Mouse (Mus musculus): Measurements from ENCODE around the gene Tob2. TPM values are rescaled to one million over a fixed set of nuclear protein-coding genes. Genes with fewer than 3 reads are reported as not detected.

The Tob2 gene
- total and polyA plus RNA-seq, 2 experiments from 2014 or later: 18.2 to 19.2 TPM

GRCm38 (mm10) chr15:81839634-81840033 is 19.0 kb downstream of the Tob2 start:
- no peaks in the 10 kb centered on the region for H3K36me3 ChIP-seq (replicated peaks; ENCODE audit: control insufficient read depth, insufficient read depth, low read length)
- no peaks in the 10 kb centered on the region for H3K27me3 ChIP-seq (ENCODE audit: control insufficient read depth, insufficient read depth, low read length)
- DNase-seq (ENCODE audit: low spot score) (peak; percentile 98), ATAC-seq (ENCODE audit: insufficient read depth, low read depth) (peak; percentile 88)
- 18% methylated on average over 5 of the region's 5 CpGs for WGBS
- no peak overlapping the region for H3K4me2 ChIP-seq (ENCODE audit: low read depth, low read length)
- peak overlapping the region; percentile 99 for H3K27ac ChIP-seq (ENCODE audit: low read depth)
- peaks cover 43% of the 10 kb centered on the region for H3K4me1 ChIP-seq (ENCODE audit: control insufficient read depth, insufficient read depth)
- peak; percentile 99 for TF ChIP-seq EP300 (IDR thresholded peaks at IDR 0.05; ENCODE audit: low read depth)
- TF ChIP-seq CTCF (IDR thresholded peaks at IDR 0.05; ENCODE audit: low read depth): no peak
- peak overlapping the region; percentile 38; the same call in 1 of the 2 replicates for H3K9ac ChIP-seq (replicated peaks; ENCODE audit: low read depth, low read length)
- no peaks in the 10 kb centered on the region for H3K9me3 ChIP-seq (replicated peaks; ENCODE audit: control insufficient read depth, low read length)
- no peak overlapping the region for H3K4me3 ChIP-seq (ENCODE audit: low read depth, low read length)

GRCm38 (mm10) chr15:81838554-81839235 is 19.9 kb downstream of the Tob2 start:
- H3K27me3 ChIP-seq (ENCODE audit: control insufficient read depth, insufficient read depth, low read length): no peaks in the 10 kb centered on the region
- peak overlapping the region; percentile 18 for H3K9ac ChIP-seq (replicated peaks; ENCODE audit: low read depth, low read length)
- WGBS: 42% methylated on average over 14 of the region's 14 CpGs
- H3K4me2 ChIP-seq (ENCODE audit: low read depth, low read length): no peak overlapping the region
- DNase-seq (ENCODE audit: low spot score) (peak; percentile 57), ATAC-seq (ENCODE audit: insufficient read depth, low read depth) (peak; percentile 1; the same call in 1 of the 2 replicates)
- H3K27ac ChIP-seq (ENCODE audit: low read depth): peak overlapping the region; percentile 99
- no peaks in the 10 kb centered on the region for H3K9me3 ChIP-seq (replicated peaks; ENCODE audit: control insufficient read depth, low read length)
- H3K4me1 ChIP-seq (ENCODE audit: control insufficient read depth, insufficient read depth): peaks cover 44% of the 10 kb centered on the region
- no peak for TF ChIP-seq CTCF (IDR thresholded peaks at IDR 0.05; ENCODE audit: low read depth)
- 0 out of 2 replicates have a peak, but pooled peaks have one; percentile 58 for TF ChIP-seq EP300 (IDR thresholded peaks at IDR 0.05; ENCODE audit: low read depth)
- H3K4me3 ChIP-seq (ENCODE audit: low read depth, low read length): no peak overlapping the region
- no peaks in the 10 kb centered on the region for H3K36me3 ChIP-seq (replicated peaks; ENCODE audit: control insufficient read depth, insufficient read depth, low read length)

- Histone ChIP-seq H3K4me3 (ENCODE audit: low read depth, low read length) (0 out of 2 replicates have a peak overlapping the region, but pooled peaks have one; percentile 26), H3K27me3 (ENCODE audit: control insufficient read depth, insufficient read depth, low read length) (no peaks in the 10 kb centered on the region), H3K27ac (ENCODE audit: low read depth) (peak overlapping the region; percentile 99), H3K9me3 (replicated peaks; ENCODE audit: control insufficient read depth, low read length) (no peaks in the 10 kb centered on the region), H3K4me1 (ENCODE audit: control insufficient read depth, insufficient read depth) (peaks cover 56% of the 10 kb centered on the region), H3K36me3 (replicated peaks; ENCODE audit: control insufficient read depth, insufficient read depth, low read length) (no peaks in the 10 kb centered on the region), H3K4me2 (ENCODE audit: low read depth, low read length) (peak overlapping the region; percentile 54), H3K9ac (replicated peaks; ENCODE audit: low read depth, low read length) (peak overlapping the region; percentile 36; the same call in 1 of the 2 replicates)
- WGBS: 49% methylated on average over 7 of the region's 7 CpGs
- no peak for ATAC-seq (ENCODE audit: insufficient read depth, low read depth)
- TF ChIP-seq EP300 (IDR thresholded peaks at IDR 0.05; ENCODE audit: low read depth) (no peak), CTCF (IDR thresholded peaks at IDR 0.05; ENCODE audit: low read depth) (no peak)
- no peak for DNase-seq (ENCODE audit: low spot score)
These were observed 21.4 kb downstream of the Tob2 start for GRCm38 (mm10) chr15:81836966-81837920.

- Histone ChIP-seq H3K4me1 (ENCODE audit: control insufficient read depth, insufficient read depth) (peaks cover 60% of the 10 kb centered on the region), H3K4me3 (ENCODE audit: low read depth, low read length) (peak overlapping the region; percentile 26), H3K4me2 (ENCODE audit: low read depth, low read length) (peak overlapping the region; percentile 54), H3K36me3 (replicated peaks; ENCODE audit: control insufficient read depth, insufficient read depth, low read length) (no peaks in the 10 kb centered on the region), H3K27ac (ENCODE audit: low read depth) (peak overlapping the region; percentile 99), H3K9ac (replicated peaks; ENCODE audit: low read depth, low read length) (peak overlapping the region; percentile 36), H3K27me3 (ENCODE audit: control insufficient read depth, insufficient read depth, low read length) (no peaks in the 10 kb centered on the region), H3K9me3 (replicated peaks; ENCODE audit: control insufficient read depth, low read length) (no peaks in the 10 kb centered on the region)
- ATAC-seq (ENCODE audit: insufficient read depth, low read depth): peak; percentile 78
- TF ChIP-seq EP300 (IDR thresholded peaks at IDR 0.05; ENCODE audit: low read depth) (peak; percentile 96), CTCF (IDR thresholded peaks at IDR 0.05; ENCODE audit: low read depth) (no peak; the same call in 1 of the 2 replicates)
- peak; percentile 96 for DNase-seq (ENCODE audit: low spot score)
- WGBS: 4% methylated on average over 33 of the region's 33 CpGs
These were observed 22.3 kb downstream of the Tob2 start for GRCm38 (mm10) chr15:81836124-81836821.

All from heart, postnatal 0 days (tissue).